Mouse (Mus musculus) T-helper 17 cell (primary cell): ENCODE data around the gene Ctla4.

Source experiments
- in situ Hi-C, 2 experiments: fragments of 300-600 bp; cut with MboI, MseI; formaldehyde crosslinking; loops; 1 replicate in 1 of 2; 2 replicates in 1 of 2; pipeline ENCODE4 v1.15.1; 2025; ENCODE audit warnings: high pct_unique_total_duplicates in 2 of 2

Ctla4 gene

GRCm38 (mm10) chr1:60916281-60916781 is 29.5 kb downstream of the Ctla4 start:
- in situ Hi-C loops = no loop called here

GRCm38 (mm10) chr1:60920493-60921355 is 33.9 kb downstream of the Ctla4 start:
- in situ Hi-C loops = no loop called here

GRCm38 (mm10) chr1:60929036-60929435 is 42.2 kb downstream of the Ctla4 start:
- in situ Hi-C loops = no loop called here

- in situ Hi-C loops = loop anchor here in 1 of 2 experiments (10.0 kb wide), 1 partner anchor 366 kb away; the partner anchor contains the start of gene Raph1
These were observed 43.6 kb downstream of the Ctla4 start for GRCm38 (mm10) chr1:60930397-60930796.

- in situ Hi-C loops = loop anchor here in 1 of 2 experiments (10.0 kb wide), 1 partner anchor 371 kb away; the partner anchor contains the start of gene Raph1
These were observed 49.3 kb downstream of the Ctla4 start for GRCm38 (mm10) chr1:60935968-60936581.

GRCm38 (mm10) chr1:60936963-60937711 is 50.3 kb downstream of the Ctla4 start:
- in situ Hi-C loops = loop anchor here in 1 of 2 experiments (10.0 kb wide), 1 partner anchor 372 kb away; the partner anchor contains the start of gene Raph1

- in situ Hi-C loops = loop anchor here in 1 of 2 experiments (10.0 kb wide), 1 partner anchor 373 kb away; the partner anchor contains the start of gene Raph1
These were observed 51.5 kb downstream of the Ctla4 start for GRCm38 (mm10) chr1:60938256-60938655.

- in situ Hi-C loops = loop anchor here in 1 of 2 experiments (10.0 kb wide), 1 partner anchor 374 kb away; the partner anchor contains the start of gene Raph1
These were observed 52.2 kb downstream of the Ctla4 start for GRCm38 (mm10) chr1:60938974-60939373.

- in situ Hi-C loops = loop anchor here in 1 of 2 experiments (10.0 kb wide), 1 partner anchor 375 kb away; the partner anchor contains the start of gene Raph1
These were observed 53.2 kb downstream of the Ctla4 start for GRCm38 (mm10) chr1:60940023-60940422.

- in situ Hi-C loops = loop anchor here in 1 of 2 experiments (10.0 kb wide), 1 partner anchor 376 kb away; the partner anchor contains the start of gene Raph1
These were observed 53.8 kb downstream of the Ctla4 start for GRCm38 (mm10) chr1:60940620-60941019.

- in situ Hi-C loops = loop anchor here in 1 of 2 experiments (10.0 kb wide), 1 partner anchor 377 kb away; the partner anchor contains the start of gene Raph1
These were observed 54.6 kb downstream of the Ctla4 start for GRCm38 (mm10) chr1:60941056-60942048.

GRCm38 (mm10) chr1:60942921-60943320 is 56.1 kb downstream of the Ctla4 start:
- in situ Hi-C loops = loop anchor here in 1 of 2 experiments (10.0 kb wide), 1 partner anchor 378 kb away; the partner anchor contains the start of gene Raph1

- in situ Hi-C loops = loop anchor here in 1 of 2 experiments (10.0 kb wide), 1 partner anchor 381 kb away; the partner anchor contains the start of gene Raph1
These were observed 59.0 kb downstream of the Ctla4 start for GRCm38 (mm10) chr1:60945633-60946401.

- in situ Hi-C loops = loop anchor here in 1 of 2 experiments (10.0 kb wide), 1 partner anchor 383 kb away; the partner anchor contains the start of gene Raph1
These were observed 61.3 kb downstream of the Ctla4 start for GRCm38 (mm10) chr1:60948112-60948511.

- in situ Hi-C loops = no loop called here
These were observed 66.2 kb downstream of the Ctla4 start for GRCm38 (mm10) chr1:60952958-60953357.

GRCm38 (mm10) chr1:60953686-60954085 is 66.9 kb downstream of the Ctla4 start:
- in situ Hi-C loops = no loop called here

- in situ Hi-C loops = loop anchor here in 1 of 2 experiments (5.0 kb wide), 1 partner anchor 92 kb away; no protein-coding TSS in a partner anchor
These were observed 68.0 kb downstream of the Ctla4 start for GRCm38 (mm10) chr1:60954759-60955158.

- in situ Hi-C loops = loop anchor here in 1 of 2 experiments (5.0 kb wide), 1 partner anchor 93 kb away; no protein-coding TSS in a partner anchor
These were observed 68.4 kb downstream of the Ctla4 start for GRCm38 (mm10) chr1:60955186-60955585.
